Mouse (Mus musculus): ENCODE data around the gene Prkab2.

DNA sequence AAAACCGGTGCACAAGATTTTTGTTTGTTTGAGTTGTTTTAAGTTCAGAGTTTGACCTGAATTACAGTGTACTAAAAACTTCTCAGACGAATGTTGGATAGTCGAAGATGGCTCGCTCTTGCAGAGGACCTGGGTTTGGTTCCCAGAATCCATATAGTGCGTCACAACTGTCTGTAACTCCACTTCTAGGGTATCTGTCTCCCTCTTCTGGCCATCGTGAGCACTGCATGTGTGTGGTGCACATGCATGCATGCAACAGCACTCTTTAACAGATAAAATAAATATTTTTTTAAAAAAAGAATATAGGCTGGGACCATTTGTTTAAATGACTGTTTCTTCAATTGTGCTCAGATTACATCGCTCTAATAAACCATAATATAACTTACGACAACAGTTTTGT, 3.1 kb upstream of the Prkab2 start:
- TF ChIP-seq CHD2 (IDR thresholded peaks at IDR 0.05; ENCODE audit: low read length) (no peak), MAX (IDR thresholded peaks at IDR 0.05; ENCODE audit: low read length) (no peak), TAL1 (IDR thresholded peaks at IDR 0.05; ENCODE audit: low read length) (no peak), EP300 (IDR thresholded peaks at IDR 0.05; ENCODE audit: low read depth in 1 of 2, low read length in 2 of 2) (no peak), JUND (IDR thresholded peaks at IDR 0.05; ENCODE audit: low read depth, low read length) (no peak), ZNF384 (IDR thresholded peaks at IDR 0.05; ENCODE audit: low read depth, low read length) (0 out of 2 replicates have a peak, but pooled peaks have one; percentile 29), POLR2A (IDR thresholded peaks at IDR 0.05; ENCODE audit: control insufficient read depth in 1 of 2, insufficient read depth in 1 of 2, low read depth in 1 of 2, low read length in 2 of 2, poor library complexity in 1 of 2) (no peak), CTCF (IDR thresholded peaks at IDR 0.05 in 2 of 3, conservative IDR thresholded peaks at IDR 0.05 in 1 of 3; ENCODE audit: control insufficient read depth in 1 of 3, insufficient read depth in 1 of 3, low read depth in 2 of 3, low read length in 3 of 3, poor library complexity in 1 of 3, severe bottlenecking in 1 of 3) (peak; percentile 78 to 89 (median 83)), ZC3H11A (IDR thresholded peaks at IDR 0.05; ENCODE audit: low read depth, low read length) (peak; percentile 36; the same call in 1 of the 2 replicates), ZMIZ1 (IDR thresholded peaks at IDR 0.05; ENCODE audit: low read depth, low read length) (no peak), TCF12 (IDR thresholded peaks at IDR 0.05; ENCODE audit: low read depth, low read length) (no peak), E2F4 (IDR thresholded peaks at IDR 0.05; ENCODE audit: borderline replicate concordance, low read depth, low read length) (no peak), GATA1 (IDR thresholded peaks at IDR 0.05; ENCODE audit: low read depth, low read length) (no peak)

All from MEL (cell line).